Mouse (Mus musculus): ENCODE results near the gene Rcan3. TPM values are rescaled to one million over a fixed set of nuclear protein-coding genes. Genes with fewer than 3 reads are reported as not detected.

Gene Rcan3
- polyA plus RNA-seq, 1 experiment from 2014 or later = 19.0 TPM

DNA sequence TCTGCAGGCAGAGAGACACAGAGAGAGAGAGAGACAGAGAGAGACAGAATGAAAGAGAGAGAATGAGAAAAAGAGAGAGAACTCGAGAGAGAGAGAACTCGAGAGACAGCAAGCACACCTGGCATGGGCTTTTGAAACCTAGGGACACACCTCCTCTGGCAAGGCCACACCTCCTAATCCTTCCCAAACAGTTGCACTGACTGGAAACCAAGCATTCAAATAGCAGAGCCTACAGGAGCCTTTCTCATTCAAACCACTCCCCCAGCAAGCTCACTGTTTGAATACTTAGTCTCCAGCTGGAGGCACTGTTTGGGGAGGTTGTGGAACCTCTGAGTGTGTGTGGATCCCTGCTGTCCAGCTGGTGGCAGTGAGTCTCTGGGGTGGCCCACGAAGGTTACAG lies 40.9 kb downstream of the Rcan3 start:
- Histone ChIP-seq H3K4me2 (replicated peaks; ENCODE audit: low read depth, low read length) (no peak overlapping the region), H3K27me3 (ENCODE audit: control insufficient read depth, insufficient read depth, low read length) (no peaks in the 10 kb centered on the region), H3K36me3 (ENCODE audit: control insufficient read depth, insufficient read depth, low read length) (no peaks in the 10 kb centered on the region), H3K4me1 (ENCODE audit: control insufficient read depth, insufficient read depth, low read length) (no peaks in the 10 kb centered on the region), H3K9ac (replicated peaks; ENCODE audit: low read depth, low read length) (no peak overlapping the region), H3K4me3 (ENCODE audit: low read depth, low read length) (no peak overlapping the region), H3K27ac (ENCODE audit: low read length) (no peak overlapping the region), H3K9me3 (ENCODE audit: control insufficient read depth, low read depth, low read length) (no peaks in the 10 kb centered on the region)
- WGBS = 83% methylated on average over 3 of the region's 3 CpGs
- ATAC-seq (ENCODE audit: insufficient number of reproducible peaks, insufficient read depth, low FRiP score, low read depth) = no peak

GRCm38 (mm10) chr4:135391014-135391413 lies 42.6 kb downstream of the Rcan3 start:
- Histone ChIP-seq H3K4me1 (ENCODE audit: control insufficient read depth, insufficient read depth, low read length) (no peaks in the 10 kb centered on the region), H3K9ac (replicated peaks; ENCODE audit: low read depth, low read length) (no peak overlapping the region), H3K27me3 (ENCODE audit: control insufficient read depth, insufficient read depth, low read length) (no peaks in the 10 kb centered on the region), H3K4me3 (ENCODE audit: low read depth, low read length) (no peak overlapping the region), H3K36me3 (ENCODE audit: control insufficient read depth, insufficient read depth, low read length) (no peaks in the 10 kb centered on the region), H3K4me2 (replicated peaks; ENCODE audit: low read depth, low read length) (no peak overlapping the region), H3K9me3 (ENCODE audit: control insufficient read depth, low read depth, low read length) (no peaks in the 10 kb centered on the region), H3K27ac (ENCODE audit: low read length) (no peak overlapping the region)
- WGBS = 57% methylated on average over 6 of the region's 6 CpGs
- ATAC-seq (ENCODE audit: insufficient number of reproducible peaks, insufficient read depth, low FRiP score, low read depth) = no peak

DNA sequence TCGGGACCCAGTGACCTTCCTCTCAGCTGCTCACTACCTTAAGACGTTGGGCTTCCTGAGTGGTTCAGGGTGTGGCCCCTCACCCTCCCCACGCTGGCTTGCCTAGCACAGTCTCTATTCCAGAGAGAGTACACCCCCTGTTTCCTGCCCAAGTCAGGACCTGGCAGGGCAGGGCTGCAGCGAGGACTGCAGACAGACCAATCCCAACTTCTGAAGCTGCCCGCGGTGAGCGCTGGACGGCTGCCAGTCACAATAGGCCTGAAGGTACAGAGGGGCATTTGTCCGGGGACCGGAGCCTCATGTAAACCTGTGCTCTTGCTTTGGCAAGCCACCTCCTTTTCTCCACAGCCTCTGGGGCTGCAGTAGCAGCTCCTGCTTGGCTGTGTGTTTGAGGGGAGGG lies 48.0 kb downstream of the Rcan3 start:
- H3K27me3 ChIP-seq (ENCODE audit: control insufficient read depth, insufficient read depth, low read length) = no peaks in the 10 kb centered on the region
- no peak overlapping the region for H3K4me3 ChIP-seq (ENCODE audit: low read depth, low read length)
- 61% methylated on average over 10 of the region's 10 CpGs for WGBS
- no peak overlapping the region for H3K9ac ChIP-seq (replicated peaks; ENCODE audit: low read depth, low read length)
- no peaks in the 10 kb centered on the region for H3K4me1 ChIP-seq (ENCODE audit: control insufficient read depth, insufficient read depth, low read length)
- H3K36me3 ChIP-seq (ENCODE audit: control insufficient read depth, insufficient read depth, low read length) = no peaks in the 10 kb centered on the region
- no peak overlapping the region for H3K4me2 ChIP-seq (replicated peaks; ENCODE audit: low read depth, low read length)
- H3K27ac ChIP-seq (ENCODE audit: low read length) = no peak overlapping the region
- H3K9me3 ChIP-seq (ENCODE audit: control insufficient read depth, low read depth, low read length) = no peaks in the 10 kb centered on the region
- ATAC-seq (ENCODE audit: insufficient number of reproducible peaks, insufficient read depth, low FRiP score, low read depth) = no peak

GRCm38 (mm10) chr4:135382316-135382715 lies 51.3 kb downstream of the Rcan3 start:
- no peak overlapping the region for H3K27ac ChIP-seq (ENCODE audit: low read length)
- no peak overlapping the region for H3K4me3 ChIP-seq (ENCODE audit: low read depth, low read length)
- no peak overlapping the region for H3K4me2 ChIP-seq (replicated peaks; ENCODE audit: low read depth, low read length)
- no peak overlapping the region for H3K9ac ChIP-seq (replicated peaks; ENCODE audit: low read depth, low read length)
- 4% methylated on average over 14 of the region's 14 CpGs for WGBS
- no peaks in the 10 kb centered on the region for H3K27me3 ChIP-seq (ENCODE audit: control insufficient read depth, insufficient read depth, low read length)
- no peak for ATAC-seq (ENCODE audit: insufficient number of reproducible peaks, insufficient read depth, low FRiP score, low read depth)
- H3K4me1 ChIP-seq (ENCODE audit: control insufficient read depth, insufficient read depth, low read length) = no peaks in the 10 kb centered on the region
- no peaks in the 10 kb centered on the region for H3K36me3 ChIP-seq (ENCODE audit: control insufficient read depth, insufficient read depth, low read length)
- no peaks in the 10 kb centered on the region for H3K9me3 ChIP-seq (ENCODE audit: control insufficient read depth, low read depth, low read length)

- Histone ChIP-seq H3K4me1 (ENCODE audit: control insufficient read depth, insufficient read depth, low read length) (no peaks in the 10 kb centered on the region), H3K36me3 (ENCODE audit: control insufficient read depth, insufficient read depth, low read length) (no peaks in the 10 kb centered on the region), H3K9ac (replicated peaks; ENCODE audit: low read depth, low read length) (no peak overlapping the region), H3K27me3 (ENCODE audit: control insufficient read depth, insufficient read depth, low read length) (no peaks in the 10 kb centered on the region), H3K9me3 (ENCODE audit: control insufficient read depth, low read depth, low read length) (no peaks in the 10 kb centered on the region), H3K4me3 (ENCODE audit: low read depth, low read length) (no peak overlapping the region), H3K27ac (ENCODE audit: low read length) (no peak overlapping the region), H3K4me2 (replicated peaks; ENCODE audit: low read depth, low read length) (no peak overlapping the region)
- ATAC-seq (ENCODE audit: insufficient number of reproducible peaks, insufficient read depth, low FRiP score, low read depth) = no peak
- 51% methylated on average over 8 of the region's 8 CpGs for whole genome bisulfite sequencing
These were observed 52.3 kb downstream of the Rcan3 start for GRCm38 (mm10) chr4:135381355-135381754.

GRCm38 (mm10) chr4:135377241-135377640 lies 56.4 kb downstream of the Rcan3 start:
- Histone ChIP-seq H3K4me1 (ENCODE audit: control insufficient read depth, insufficient read depth, low read length) (no peaks in the 10 kb centered on the region), H3K27me3 (ENCODE audit: control insufficient read depth, insufficient read depth, low read length) (no peaks in the 10 kb centered on the region), H3K9ac (replicated peaks; ENCODE audit: low read depth, low read length) (no peak overlapping the region), H3K4me3 (ENCODE audit: low read depth, low read length) (no peak overlapping the region), H3K36me3 (ENCODE audit: control insufficient read depth, insufficient read depth, low read length) (no peaks in the 10 kb centered on the region), H3K4me2 (replicated peaks; ENCODE audit: low read depth, low read length) (no peak overlapping the region), H3K27ac (ENCODE audit: low read length) (no peak overlapping the region), H3K9me3 (ENCODE audit: control insufficient read depth, low read depth, low read length) (no peaks in the 10 kb centered on the region)
- ATAC-seq (ENCODE audit: insufficient number of reproducible peaks, insufficient read depth, low FRiP score, low read depth) = no peak
- WGBS = 79% methylated on average over 11 of the region's 11 CpGs

GRCm38 (mm10) chr4:135375444-135375843 lies 58.2 kb downstream of the Rcan3 start:
- Histone ChIP-seq H3K4me1 (ENCODE audit: control insufficient read depth, insufficient read depth, low read length) (no peaks in the 10 kb centered on the region), H3K36me3 (ENCODE audit: control insufficient read depth, insufficient read depth, low read length) (no peaks in the 10 kb centered on the region), H3K4me3 (ENCODE audit: low read depth, low read length) (no peak overlapping the region), H3K27me3 (ENCODE audit: control insufficient read depth, insufficient read depth, low read length) (no peaks in the 10 kb centered on the region), H3K9ac (replicated peaks; ENCODE audit: low read depth, low read length) (no peak overlapping the region), H3K9me3 (ENCODE audit: control insufficient read depth, low read depth, low read length) (no peaks in the 10 kb centered on the region), H3K4me2 (replicated peaks; ENCODE audit: low read depth, low read length) (no peak overlapping the region), H3K27ac (ENCODE audit: low read length) (no peak overlapping the region)
- 64% methylated on average over 3 of the region's 3 CpGs for WGBS
- no peak for ATAC-seq (ENCODE audit: insufficient number of reproducible peaks, insufficient read depth, low FRiP score, low read depth)

GRCm38 (mm10) chr4:135373299-135373698 lies 60.4 kb downstream of the Rcan3 start:
- no peak overlapping the region for H3K4me3 ChIP-seq (ENCODE audit: low read depth, low read length)
- H3K9ac ChIP-seq (replicated peaks; ENCODE audit: low read depth, low read length) = no peak overlapping the region
- ATAC-seq (ENCODE audit: insufficient number of reproducible peaks, insufficient read depth, low FRiP score, low read depth) = no peak
- no peaks in the 10 kb centered on the region for H3K9me3 ChIP-seq (ENCODE audit: control insufficient read depth, low read depth, low read length)
- 76% methylated on average over 5 of the region's 5 CpGs for WGBS
- no peaks in the 10 kb centered on the region for H3K36me3 ChIP-seq (ENCODE audit: control insufficient read depth, insufficient read depth, low read length)
- H3K4me2 ChIP-seq (replicated peaks; ENCODE audit: low read depth, low read length) = no peak overlapping the region
- H3K27me3 ChIP-seq (ENCODE audit: control insufficient read depth, insufficient read depth, low read length) = no peaks in the 10 kb centered on the region
- H3K27ac ChIP-seq (ENCODE audit: low read length) = no peak overlapping the region
- no peaks in the 10 kb centered on the region for H3K4me1 ChIP-seq (ENCODE audit: control insufficient read depth, insufficient read depth, low read length)

DNA sequence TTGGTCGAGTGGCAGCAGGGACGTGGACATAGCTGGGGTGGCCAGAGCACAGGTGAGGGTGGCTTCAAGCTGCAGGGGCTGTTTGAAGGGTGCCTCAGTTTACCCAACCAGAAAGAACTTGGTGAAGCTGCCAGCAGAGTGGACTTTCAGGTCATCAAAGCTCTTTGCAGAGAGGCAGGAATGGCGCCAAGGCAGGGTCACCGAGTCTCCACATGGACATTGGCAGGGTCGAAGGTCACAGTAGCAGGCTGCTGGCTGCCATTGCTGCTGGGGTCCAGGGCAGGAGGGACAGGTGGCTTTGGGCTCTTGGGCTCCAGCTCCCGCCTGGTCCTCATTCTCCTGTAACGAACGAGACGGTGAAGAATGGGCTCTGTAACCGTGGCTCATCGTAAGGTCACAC lies 63.3 kb downstream of the Rcan3 start:
- H3K27me3 ChIP-seq (ENCODE audit: control insufficient read depth, insufficient read depth, low read length) = no peaks in the 10 kb centered on the region

More for the DNA sequence above, 63.3 kb downstream of the Rcan3 start:
- no peak for ATAC-seq (ENCODE audit: insufficient number of reproducible peaks, insufficient read depth, low FRiP score, low read depth)
- 71% methylated on average over 11 of the region's 11 CpGs for WGBS
- no peak overlapping the region for H3K9ac ChIP-seq (replicated peaks; ENCODE audit: low read depth, low read length)
- H3K4me1 ChIP-seq (ENCODE audit: control insufficient read depth, insufficient read depth, low read length) = no peaks in the 10 kb centered on the region
- no peaks in the 10 kb centered on the region for H3K9me3 ChIP-seq (ENCODE audit: control insufficient read depth, low read depth, low read length)
- no peak overlapping the region for H3K27ac ChIP-seq (ENCODE audit: low read length)
- H3K36me3 ChIP-seq (ENCODE audit: control insufficient read depth, insufficient read depth, low read length) = no peaks in the 10 kb centered on the region
- no peak overlapping the region for H3K4me2 ChIP-seq (replicated peaks; ENCODE audit: low read depth, low read length)
- H3K4me3 ChIP-seq (ENCODE audit: low read depth, low read length) = no peak overlapping the region

Measured in stomach, embryonic 14.5 days (tissue).